Comparison of ENCODE assay signal across 8 mouse cellular contexts in the genomic region with DNA sequence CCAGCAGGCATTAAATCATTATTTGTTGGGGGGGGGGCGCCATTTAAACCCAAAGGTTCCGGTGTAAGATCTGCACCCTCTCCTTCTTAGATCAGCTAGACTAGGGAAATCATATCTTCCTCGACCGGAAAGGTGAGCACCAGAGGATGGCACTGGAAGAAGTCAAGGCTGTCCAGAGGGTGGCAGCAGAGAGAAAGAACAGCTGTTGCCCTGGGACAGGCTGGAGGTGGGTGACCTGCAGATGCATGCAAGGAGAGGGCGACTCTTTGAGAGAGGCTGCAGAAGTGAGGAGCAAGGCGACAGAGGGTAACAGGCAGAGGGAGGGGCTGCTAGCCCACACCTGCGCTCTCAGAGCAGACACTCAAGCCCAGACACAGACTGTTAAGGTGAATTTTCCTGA. TPM values are rescaled to one million over a fixed set of nuclear protein-coding genes. Genes with fewer than 3 reads are reported as not detected.
DNase-seq lines count a peak whose midpoint lies in the region; ATAC-seq lines count a peak whose summit lies in the region.

No protein-coding gene starts in this region.

- no peak overlapping the region for H3K4me2 ChIP-seq in embryonic facial prominence, embryonic 11.5 days (ENCODE audit: low read depth, low read length)

- no peaks in the 10 kb centered on the region for H3K4me1 ChIP-seq in embryonic facial prominence, embryonic 11.5 days (ENCODE audit: control insufficient read depth, insufficient read depth, low read length)

- no peaks in the 10 kb centered on the region for H3K9me3 ChIP-seq in embryonic facial prominence, embryonic 11.5 days (replicated peaks; ENCODE audit: control insufficient read depth, low read length)

- H3K36me3 ChIP-seq in embryonic facial prominence, embryonic 11.5 days (replicated peaks; ENCODE audit: control insufficient read depth, insufficient read depth, low read depth, low read length) = no peaks in the 10 kb centered on the region

- DNase-seq in CD8-positive naive resting alpha-beta T cell, adult 2 months (ENCODE audit: low read depth in 2 of 2, low spot score in 2 of 2) = peak; percentile 15 to 51
- DNase-seq in adrenal gland, adult 8-10 months = peak; percentile 40
- peak; percentile 68 for DNase-seq in embryonic facial prominence, embryonic 11.5 days (ENCODE audit: low spot score)
- DNase-seq in heart, postnatal 36 days = peak; percentile 49 to 57
- DNase-seq in large intestine, adult 2 months (ENCODE audit: low read depth, low spot score) = peak; percentile 38
- peak; percentile 32 for DNase-seq in skeletal muscle tissue, adult 2 months (ENCODE audit: low read depth, low spot score)
- DNase-seq in Muller cell, postnatal 12 days (ENCODE audit: inconsistent ontology term) = no peak

- WGBS in embryonic facial prominence, embryonic 11.5 days = 18% methylated on average over 7 of the region's 7 CpGs
- WGBS in large intestine, adult 2 months = 20% methylated on average over 7 of the region's 7 CpGs

- H3K4me3 ChIP-seq in embryonic facial prominence, embryonic 11.5 days (ENCODE audit: low read depth, low read length) = no peak overlapping the region

- no peak overlapping the region for H3K27ac ChIP-seq in embryonic facial prominence, embryonic 11.5 days (replicated peaks; ENCODE audit: low read depth, low read length)

- intact Hi-C loops in heart, postnatal 36 days (cut with DNase I) = no loop called here

- H3K27me3 ChIP-seq in embryonic facial prominence, embryonic 11.5 days (ENCODE audit: control insufficient read depth, insufficient read depth, low read length) = no peaks in the 10 kb centered on the region

- ATAC-seq in embryonic facial prominence, embryonic 11.5 days (replicated peaks; ENCODE audit: insufficient number of reproducible peaks, low FRiP score, low TSS enrichment, low read depth) = no peak; the same call in 1 of the 2 replicates
- ATAC-seq in megakaryocyte-erythroid progenitor cell, adult 5-6 weeks (replicated peaks; ENCODE audit: low FRiP score, low TSS enrichment, poor library complexity, severe bottlenecking) = peak; percentile 92

- no peak overlapping the region for H3K9ac ChIP-seq in embryonic facial prominence, embryonic 11.5 days (replicated peaks; ENCODE audit: low read length)

RNA-seq across cellular contexts. Expression of a gene that starts 8.2 kb away (rescaled TPM):
- 10 to 100 TPM; 12.1 to 18.6 (median 15.1) TPM for total RNA-seq in adrenal gland, adult 8-10 months (2022)
- 25.1 and 27.0 TPM in 2 replicates for polyA plus RNA-seq in embryonic facial prominence, embryonic 11.5 days (2014; fragmentation: Nextera tagmentation; extraction: Ambion mirVana)
- total RNA-seq in heart, postnatal 36 days (2021) = 10 to 100 TPM; 11.9 to 16.1 TPM
- 2.2 and 4.6 TPM in 2 replicates for polyA plus RNA-seq in large intestine, adult 2 months (2012; rRNA removed)
- not detected in 2 replicates for total RNA-seq in megakaryocyte-erythroid progenitor cell, adult 5-6 weeks (2014; fragmentation: Nextera tagmentation)
- total RNA-seq in megakaryocyte-erythroid progenitor cell, adult 5-6 weeks (2017) = not detected in 2 replicates

Comparison
In these comparisons a context has a peak if more than half of its experiments do, and no peak if none do; other contexts are left out.
1. RNA of a gene that starts 8.2 kb away (total RNA-seq): 11.9 to 16.1 TPM in heart, postnatal 36 days and 12.1 to 18.6 TPM in adrenal gland, adult 8-10 months; not detected in megakaryocyte-erythroid progenitor cell, adult 5-6 weeks; every median in the first group is over 10 times any median in the second.